In genomic region chr4:105281751-105282231, GRCm38 (mm10) we compare ENCODE assay signal across 9 mouse cellular contexts.
DNase-seq lines count a peak whose midpoint lies in the region; ATAC-seq and TF ChIP-seq lines count a peak whose summit lies in the region.
"Had no signal": no experiment of that assay in that cellular context is flagged by ENCODE, and none has a peak within 500 bp of the region (broad histone marks: within the 10 kb centered on the region; RNA-seq: fewer than 3 reads in every experiment).

No protein-coding gene starts in this region.

- ATAC-seq in liver, embryonic 12.5 days = 0 out of 2 replicates have a peak, but pooled peaks have one; percentile 16
- ATAC-seq in liver, postnatal 0 days = no peak
- ATAC-seq in forebrain, embryonic 13.5 days = peak; percentile 73
- peak; percentile 76 for ATAC-seq in midbrain, embryonic 12.5 days (ENCODE audit: low FRiP score, low read depth)

- H3K36me3 ChIP-seq in liver, embryonic 12.5 days = no peaks in the 10 kb centered on the region
- H3K36me3 ChIP-seq in liver, postnatal 0 days (replicated peaks; ENCODE audit: insufficient read depth, low read length) = no peaks in the 10 kb centered on the region
- H3K36me3 ChIP-seq in forebrain, embryonic 13.5 days (ENCODE audit: poor library complexity, severe bottlenecking) = no peaks in the 10 kb centered on the region
- no peaks in the 10 kb centered on the region for H3K36me3 ChIP-seq in midbrain, embryonic 12.5 days

- no peak overlapping the region for H3K27ac ChIP-seq in liver, embryonic 12.5 days
- H3K27ac ChIP-seq in liver, postnatal 0 days (ENCODE audit: low read depth) = no peak overlapping the region
- H3K27ac ChIP-seq in forebrain, embryonic 13.5 days = peak overlapping the region; percentile 49
- H3K27ac ChIP-seq in midbrain, embryonic 12.5 days (replicated peaks) = peak overlapping the region; percentile 54
- H3K27ac ChIP-seq: kidney, postnatal 0 days had no signal

- H3K27me3 ChIP-seq in liver, embryonic 12.5 days (replicated peaks) = no peaks in the 10 kb centered on the region
- H3K27me3 ChIP-seq in liver, postnatal 0 days (ENCODE audit: insufficient read depth, low read length) = no peaks in the 10 kb centered on the region
- H3K27me3 ChIP-seq in forebrain, embryonic 13.5 days = no peaks in the 10 kb centered on the region
- peaks cover 7% of the 10 kb centered on the region; the same call in 1 of the 2 replicates for H3K27me3 ChIP-seq in midbrain, embryonic 12.5 days

- H3K9me3 ChIP-seq in liver, embryonic 12.5 days (replicated peaks) = no peaks in the 10 kb centered on the region
- H3K9me3 ChIP-seq in liver, postnatal 0 days (ENCODE audit: low read length) = no peaks in the 10 kb centered on the region
- H3K9me3 ChIP-seq in forebrain, embryonic 13.5 days (replicated peaks) = no peaks in the 10 kb centered on the region
- no peaks in the 10 kb centered on the region for H3K9me3 ChIP-seq in midbrain, embryonic 12.5 days

- WGBS in liver, embryonic 12.5 days (ENCODE audit: insufficient replicate concordance) = 41% methylated on average over 7 of the region's 7 CpGs
- 50% methylated on average over 7 of the region's 7 CpGs for WGBS in liver, postnatal 0 days (ENCODE audit: insufficient replicate concordance)
- WGBS in forebrain, embryonic 13.5 days = 7% methylated on average over 7 of the region's 7 CpGs
- 5% methylated on average over 7 of the region's 7 CpGs for WGBS in midbrain, embryonic 12.5 days

- no peak for DNase-seq in liver, postnatal 0 days
- peak; percentile 42 for DNase-seq in embryo, embryonic 10 days (ENCODE audit: low spot score)
- DNase-seq in cerebellum, postnatal 4 days (ENCODE audit: low spot score in 2 of 2) = no peak
- DNase-seq in left cerebral cortex, adult 9 months (ENCODE audit: low spot score in 2 of 2) = no peak
- DNase-seq: gastrocnemius, postnatal 36 days had no signal

- TF ChIP-seq EP300 in liver, postnatal 0 days (IDR thresholded peaks at IDR 0.05; ENCODE audit: low read depth) = no peak

- no peak overlapping the region for H3K4me3 ChIP-seq in liver, embryonic 12.5 days
- no peak overlapping the region for H3K4me3 ChIP-seq in liver, postnatal 0 days (ENCODE audit: low read depth, low read length)
- H3K4me3 ChIP-seq in forebrain, embryonic 13.5 days = no peak overlapping the region
- no peak overlapping the region for H3K4me3 ChIP-seq in midbrain, embryonic 12.5 days

- TF ChIP-seq CTCF in liver, postnatal 0 days (IDR thresholded peaks at IDR 0.05; ENCODE audit: low read depth) = no peak

- no peak overlapping the region for H3K4me2 ChIP-seq in liver, embryonic 12.5 days
- no peak overlapping the region for H3K4me2 ChIP-seq in liver, postnatal 0 days (ENCODE audit: low read depth, low read length)
- peak overlapping the region; percentile 21; the same call in 1 of the 2 replicates for H3K4me2 ChIP-seq in forebrain, embryonic 13.5 days
- peak overlapping the region; percentile 7; the same call in 1 of the 2 replicates for H3K4me2 ChIP-seq in midbrain, embryonic 12.5 days (replicated peaks)

- H3K9ac ChIP-seq in liver, embryonic 12.5 days = no peak overlapping the region
- no peak overlapping the region for H3K9ac ChIP-seq in liver, postnatal 0 days (replicated peaks)
- H3K9ac ChIP-seq in forebrain, embryonic 13.5 days = no peak overlapping the region
- no peak overlapping the region for H3K9ac ChIP-seq in midbrain, embryonic 12.5 days (replicated peaks)

- H3K4me1 ChIP-seq in liver, embryonic 12.5 days = peaks cover 26% of the 10 kb centered on the region; the same call in 1 of the 2 replicates
- peaks cover 28% of the 10 kb centered on the region for H3K4me1 ChIP-seq in liver, postnatal 0 days (ENCODE audit: insufficient read depth)
- H3K4me1 ChIP-seq in forebrain, embryonic 13.5 days = peaks cover 26% of the 10 kb centered on the region
- H3K4me1 ChIP-seq in midbrain, embryonic 12.5 days = peaks cover 28% of the 10 kb centered on the region

Comparison
In these comparisons a context has a peak if more than half of its experiments do, and no peak if none do; other contexts are left out.
1. H3K27ac ChIP-seq: peak in forebrain, embryonic 13.5 days (single experiment) and midbrain, embryonic 12.5 days (single experiment); none in liver, embryonic 12.5 days (single experiment) and liver, postnatal 0 days (single experiment).
2. H3K4me2 ChIP-seq: peak in forebrain, embryonic 13.5 days (single experiment) and midbrain, embryonic 12.5 days (single experiment); none in liver, embryonic 12.5 days (single experiment) and liver, postnatal 0 days (single experiment).